Mouse (Mus musculus) thymus, adult 2 months (tissue): ENCODE measurements around the gene Mtf1.

Experiments used
- CTCF ChIP-seq: fragments of 200-500 bp; IDR thresholded peaks from 2 replicates; pipeline ENCODE4 v1.5.1; 2012; ENCODE audit warnings: mild to moderate bottlenecking, control low read depth, low read length, moderate library complexity, borderline replicate concordance; ENCODE audit not compliant: control insufficient read depth, poor library complexity, insufficient read depth; ENCODE audit errors: extremely low read depth
- POLR2A ChIP-seq: fragments of 200-500 bp; IDR thresholded peaks from 2 replicates; pipeline ENCODE4 v1.6.1; 2012; ENCODE audit warnings: mild to moderate bottlenecking, low read length, control low read depth, moderate library complexity; ENCODE audit not compliant: control insufficient read depth, poor library complexity, insufficient read depth; ENCODE audit errors: extremely low read depth

GRCm38 (mm10) chr4:124783937-124784336, 18.0 kb upstream of the Mtf1 start:
- TF ChIP-seq CTCF (no peak), POLR2A (no peak)
